Mouse (Mus musculus) heart, postnatal 14 days (tissue): ENCODE results near the gene Nr2f1. TPM values are rescaled to one million over a fixed set of nuclear protein-coding genes. Genes with fewer than 3 reads are reported as not detected.

Experiments
- DNase-seq, 2 experiments: peaks; one replicate each; pipeline ENCODE4 v3.0.0; 2021 to 2022
- intact Hi-C: fragments of 180-260 bp; cut with DNase I; formaldehyde crosslinking; loops from one replicate; pipeline ENCODE4 v1.15.1; 2025
- total RNA-seq, 2 experiments: library from RNA; stranded (reverse); gene quantifications; 2 replicates each; pipeline ENCODE4 v1.2.3; 2021

Gene Nr2f1
- total RNA-seq, 2 experiments from 2014 or later, result 3.8 to 4.9 TPM

DNA sequence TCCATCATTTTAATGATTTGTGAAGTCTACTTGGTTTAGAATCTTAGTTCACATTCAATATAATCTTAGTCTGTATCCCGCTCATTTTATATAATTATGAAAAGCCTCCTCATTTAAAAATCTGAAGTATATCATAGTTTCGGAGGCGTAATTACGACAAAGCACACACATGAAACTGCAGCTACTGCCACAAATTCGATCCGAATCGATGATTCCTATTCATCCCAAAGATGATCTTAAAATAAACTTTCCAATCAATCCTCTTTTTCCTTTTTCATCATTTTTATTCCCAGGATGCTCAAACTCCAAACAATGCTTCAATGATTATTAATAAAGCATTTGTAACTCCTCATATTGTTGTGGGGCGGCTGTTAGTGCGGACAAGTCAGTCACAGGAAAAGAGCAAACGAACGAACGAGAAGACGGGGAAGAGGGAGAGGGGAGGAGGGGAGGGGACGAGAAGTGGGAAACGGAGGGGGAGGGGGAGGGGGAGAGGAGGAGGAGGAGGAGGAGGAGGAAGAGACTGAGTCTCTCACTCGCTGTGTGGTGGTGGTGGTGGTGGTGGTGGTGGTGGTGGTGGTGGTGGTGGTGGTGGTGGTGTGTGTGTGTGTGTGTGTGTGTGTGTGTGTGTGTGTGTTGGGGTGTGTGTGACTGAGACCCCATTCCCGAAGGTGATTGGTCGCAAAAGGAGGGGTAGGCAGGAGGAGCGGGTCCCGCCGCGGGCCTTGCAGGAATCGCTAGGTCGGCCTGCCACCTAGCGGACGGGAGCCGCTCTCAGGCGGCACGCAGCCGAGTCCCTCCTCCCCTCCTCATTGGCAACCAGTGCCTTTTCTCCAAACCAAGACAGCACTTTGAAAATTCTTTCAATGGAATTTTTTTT is 1.7 kb upstream of the Nr2f1 start:
- DNase-seq, result peak; percentile 88 to 90
- intact Hi-C loops, result loop anchor here (5.0 to 10.0 kb wide), 3 partner anchors 219 to 1156 kb away; no protein-coding TSS in a partner anchor

- intact Hi-C loops, result loop anchor here (5.0 to 10.0 kb wide), 3 partner anchors 218 to 1156 kb away; no protein-coding TSS in a partner anchor
- DNase-seq, result no peak
Measured at GRCm38 (mm10) chr13:78200407-78200806, 850 bp upstream of the Nr2f1 start.

- peak; percentile 66 to 72 for DNase-seq
- intact Hi-C loops, result no loop called here
Measured at GRCm38 (mm10) chr13:78198871-78199641, 501 bp downstream of the Nr2f1 start.

GRCm38 (mm10) chr13:78198391-78198870 is 1.1 kb downstream of the Nr2f1 start:
- DNase-seq, result peak; percentile 37 to 41
- intact Hi-C loops, result no loop called here

DNA sequence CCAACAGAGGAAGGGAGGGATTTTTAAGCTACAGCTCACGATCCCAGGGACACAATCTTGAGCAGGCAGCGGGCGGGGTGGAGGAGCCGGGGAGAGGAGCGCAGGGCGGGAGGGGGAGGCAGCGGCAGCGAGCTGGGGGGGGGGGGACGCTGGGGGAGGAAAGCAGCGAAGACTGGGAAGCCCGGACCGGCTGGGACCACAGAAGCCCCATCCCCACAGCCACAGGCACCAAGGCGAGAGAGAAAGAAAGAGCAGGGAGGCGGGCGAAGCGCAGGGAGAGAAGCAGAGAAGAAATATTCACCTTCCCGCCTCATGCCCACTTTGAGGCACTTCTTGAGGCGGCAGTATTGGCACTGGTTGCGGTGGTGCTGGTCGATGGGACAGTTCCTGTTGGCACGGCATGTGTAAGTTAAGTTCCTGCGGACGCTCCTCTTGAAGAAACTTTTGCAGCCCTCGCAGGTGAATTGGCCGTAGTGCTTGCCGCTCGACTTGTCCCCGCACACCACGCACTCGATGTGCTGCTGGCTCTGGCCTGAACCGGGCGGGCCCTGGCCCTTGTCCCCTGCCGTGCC is 1.7 kb downstream of the Nr2f1 start:
- intact Hi-C loops, result no loop called here
- peak; percentile 23 to 46 for DNase-seq

GRCm38 (mm10) chr13:78197286-78197818 is 2.2 kb downstream of the Nr2f1 start:
- intact Hi-C loops, result no loop called here

GRCm38 (mm10) chr13:78196236-78196796 is 3.2 kb downstream of the Nr2f1 start:
- intact Hi-C loops, result no loop called here
- DNase-seq, result no peak

More at GRCm38 (mm10) chr13:78197286-78197818, 2.2 kb downstream of the Nr2f1 start:
- no peak for DNase-seq

- intact Hi-C loops, result no loop called here
- no peak for DNase-seq
Measured at GRCm38 (mm10) chr13:78195601-78196115, 3.9 kb downstream of the Nr2f1 start.

- intact Hi-C loops, result no loop called here
Measured at GRCm38 (mm10) chr13:78194850-78195600, 4.5 kb downstream of the Nr2f1 start.

GRCm38 (mm10) chr13:78194135-78194849 is 5.3 kb downstream of the Nr2f1 start:
- intact Hi-C loops, result no loop called here

More at GRCm38 (mm10) chr13:78194850-78195600, 4.5 kb downstream of the Nr2f1 start:
- no peak for DNase-seq

GRCm38 (mm10) chr13:78193211-78193610 is 6.3 kb downstream of the Nr2f1 start:
- intact Hi-C loops, result no loop called here
- DNase-seq, result no peak

More at GRCm38 (mm10) chr13:78194135-78194849, 5.3 kb downstream of the Nr2f1 start:
- DNase-seq, result no peak

- DNase-seq, result no peak
- intact Hi-C loops, result loop anchor here (5.0 to 10.0 kb wide), 3 partner anchors 207 to 1345 kb away; no protein-coding TSS in a partner anchor
Measured at GRCm38 (mm10) chr13:78189586-78189985, 10.0 kb downstream of the Nr2f1 start.

DNA sequence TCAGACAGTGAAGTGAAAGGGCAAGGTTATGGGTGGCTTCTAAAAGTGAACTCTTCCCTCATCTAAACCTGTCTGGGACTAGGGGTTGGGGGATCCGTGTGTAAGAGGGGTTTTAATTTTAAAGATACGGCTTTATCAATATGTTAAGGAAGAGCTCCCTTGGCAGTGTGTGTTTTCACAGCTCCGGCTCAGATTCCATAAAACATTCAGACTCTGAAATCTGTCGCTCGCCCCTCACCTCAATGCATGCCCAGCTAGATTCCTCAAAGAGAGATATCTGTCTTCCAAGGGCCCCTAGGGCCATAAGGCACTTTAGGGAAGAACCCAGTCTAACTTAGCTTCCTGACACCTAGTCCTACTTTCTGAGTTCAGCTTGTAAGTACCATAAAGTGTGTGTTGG is 11.7 kb downstream of the Nr2f1 start:
- no peak for DNase-seq
- intact Hi-C loops, result loop anchor here (5.0 to 10.0 kb wide), 3 partner anchors 206 to 1343 kb away; no protein-coding TSS in a partner anchor

DNA sequence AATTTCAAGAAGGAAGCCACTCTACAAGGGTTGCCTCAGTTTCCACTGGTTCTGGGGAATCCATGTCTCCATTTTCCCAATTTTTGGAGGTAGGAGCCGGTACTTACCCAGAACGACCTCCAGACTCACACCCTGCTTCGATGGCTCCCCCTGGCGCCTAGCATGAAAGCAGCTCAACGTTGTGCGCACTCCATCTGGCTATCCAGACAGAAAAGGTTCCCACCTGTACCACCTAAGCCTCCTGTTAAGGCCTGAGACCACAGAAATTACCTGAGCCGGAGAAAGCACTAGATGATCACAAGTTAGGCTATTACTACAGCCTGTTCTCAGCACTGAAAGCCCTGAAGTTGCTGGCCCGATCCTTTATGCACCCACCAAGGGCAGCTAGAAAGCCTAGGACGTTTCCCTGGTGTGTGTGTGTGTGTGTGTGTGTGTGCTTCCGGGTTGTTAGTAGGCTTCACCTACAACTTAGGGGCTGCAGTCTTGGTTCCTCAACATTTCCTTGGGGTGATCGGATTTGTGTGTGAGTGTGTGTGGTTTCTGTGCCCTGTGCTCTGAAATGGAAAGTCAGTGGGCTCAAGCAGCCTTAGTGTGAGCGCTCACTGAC is 13.1 kb downstream of the Nr2f1 start:
- intact Hi-C loops, result loop anchor here (5.0 to 10.0 kb wide), 3 partner anchors 204 to 1342 kb away; no protein-coding TSS in a partner anchor

DNA sequence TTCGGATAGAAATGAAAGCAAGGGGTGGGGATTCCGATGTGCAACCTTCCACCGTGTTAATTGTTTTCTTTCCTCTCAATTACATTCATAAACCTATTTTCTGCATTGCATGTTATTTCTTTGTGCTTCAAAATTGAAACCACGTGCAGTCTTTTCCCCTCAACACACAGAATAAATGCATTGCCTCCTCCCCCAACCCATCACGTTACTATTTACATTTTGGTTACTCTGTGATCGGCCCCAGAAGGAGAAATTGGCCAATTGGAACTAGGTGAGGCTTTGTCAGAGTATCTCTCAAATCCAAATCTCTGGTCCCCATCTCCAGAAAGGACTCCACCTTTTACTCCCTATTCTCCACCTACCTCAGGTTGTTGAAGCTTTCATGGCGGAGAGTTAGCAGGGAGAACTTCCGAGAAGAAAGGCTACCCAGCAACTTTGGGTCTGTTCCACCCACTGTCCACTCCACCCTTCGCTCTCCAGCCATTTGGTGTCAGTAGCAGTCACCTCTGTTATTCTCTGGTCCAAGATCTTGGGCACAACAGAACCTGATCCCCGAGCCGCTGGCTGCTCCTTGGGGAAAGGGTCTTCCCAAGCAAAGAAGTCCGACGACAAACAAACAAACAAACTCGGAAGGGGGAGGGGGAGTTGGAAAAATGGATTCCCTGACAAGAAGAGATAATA is 14.6 kb downstream of the Nr2f1 start:
- no peak for DNase-seq
- intact Hi-C loops, result loop anchor here (5.0 to 10.0 kb wide), 3 partner anchors 203 to 1340 kb away; no protein-coding TSS in a partner anchor

More for the DNA sequence above, 13.1 kb downstream of the Nr2f1 start:
- peak; percentile 36 to 49 for DNase-seq

GRCm38 (mm10) chr13:78183986-78184385 is 15.6 kb downstream of the Nr2f1 start:
- DNase-seq, result no peak
- intact Hi-C loops, result loop anchor here (10.0 kb wide), 2 partner anchors 319 to 1339 kb away; no protein-coding TSS in a partner anchor

GRCm38 (mm10) chr13:78183004-78183403 is 16.6 kb downstream of the Nr2f1 start:
- intact Hi-C loops, result loop anchor here (10.0 kb wide), 2 partner anchors 318 to 1338 kb away; no protein-coding TSS in a partner anchor
- no peak for DNase-seq
